Mouse (Mus musculus) heart, embryonic 13.5 days (tissue): ENCODE results near the gene Jak3. TPM values are rescaled to one million over a fixed set of nuclear protein-coding genes. Genes with fewer than 3 reads are reported as not detected.

Experiments
- ATAC-seq: fragments of 200-750 bp; cut with Nextera tagmentation; 2 replicates; pipeline ENCODE4 v1.8.0; 2017; ENCODE audit warnings: moderate TSS enrichment; ENCODE audit not compliant: insufficient number of reproducible peaks, low FRiP score, low TSS enrichment; ENCODE audit errors: extremely low read depth
- H3K27ac ChIP-seq: fragments of 300-500 bp; sonication (generic); replicated peaks from 2 replicates; pipeline ENCODE4 v1.5.1; 2015; ENCODE audit warnings: moderate library complexity, mild to moderate bottlenecking, inconsistent platforms
- H3K27me3 ChIP-seq: fragments of 300-500 bp; sonication (generic); replicated peaks from 2 replicates; pipeline ENCODE4 v1.6.1; 2015; ENCODE audit warnings: mild to moderate bottlenecking, inconsistent platforms
- H3K36me3 ChIP-seq: fragments of 300-500 bp; sonication (generic); 2 replicates; pipeline ENCODE4 v1.6.1; 2015; ENCODE audit warnings: mild to moderate bottlenecking, inconsistent platforms
- H3K4me1 ChIP-seq: fragments of 300-500 bp; sonication (generic); 2 replicates; pipeline ENCODE4 v1.6.1; 2015; ENCODE audit warnings: inconsistent platforms
- H3K4me2 ChIP-seq: fragments of 300-500 bp; sonication (generic); 2 replicates; pipeline ENCODE4 v1.6.1; 2015; ENCODE audit warnings: inconsistent platforms, mild to moderate bottlenecking, moderate library complexity
- H3K4me3 ChIP-seq: fragments of 300-500 bp; sonication (generic); 2 replicates; pipeline ENCODE4 v1.5.1; 2015; ENCODE audit warnings: moderate library complexity, mild to moderate bottlenecking, inconsistent platforms
- H3K9ac ChIP-seq: fragments of 300-500 bp; sonication (generic); 2 replicates; pipeline ENCODE4 v1.6.1; 2015; ENCODE audit warnings: inconsistent platforms, mild to moderate bottlenecking, moderate library complexity
- H3K9me3 ChIP-seq: fragments of 300-500 bp; sonication (generic); 2 replicates; pipeline ENCODE4 v1.6.1; 2016; ENCODE audit warnings: inconsistent platforms
- WGBS: fragments of 180-500 bp; shearing (Covaris S2); methylation state at CpG from one replicate; pipeline ENCODE4 v1.1.7; 2015; ENCODE audit warnings: mixed read lengths; 5-methylcytosine and 5-hydroxymethylcytosine counted together
- polyA plus RNA-seq: library from polyadenylated mRNA; unstranded; fragments of >200 nt; fragmentation: Nextera tagmentation; extraction: Ambion mirVana; gene quantifications from 2 replicates; pipeline ENCODE4 v1.2.1, GENCODE M21; 2015

Jak3 gene
- polyA plus RNA-seq, 1 experiment from 2014 or later, result 7.7 TPM

GRCm38 (mm10) chr8:71677555-71677954 lies 1.5 kb downstream of the Jak3 start:
- Histone ChIP-seq H3K4me1 (peaks cover 38% of the 10 kb centered on the region), H3K4me2 (peak overlapping the region; percentile 87), H3K9me3 (no peaks in the 10 kb centered on the region), H3K9ac (0 out of 2 replicates have a peak overlapping the region, but pooled peaks have one; percentile 62), H3K4me3 (0 out of 2 replicates have a peak overlapping the region, but pooled peaks have one; percentile 86), H3K36me3 (peaks cover 5% of the 10 kb centered on the region; the same call in 1 of the 2 replicates), H3K27me3 (peaks cover 53% of the 10 kb centered on the region), H3K27ac (peak overlapping the region; percentile 48)
- ATAC-seq, result no peak

GRCm38 (mm10) chr8:71678216-71678615 lies 2.1 kb downstream of the Jak3 start:
- 58% methylated on average over 4 of the region's 4 CpGs for WGBS
- ATAC-seq, result no peak
- no peak overlapping the region for H3K4me2 ChIP-seq
- peaks cover 60% of the 10 kb centered on the region for H3K27me3 ChIP-seq
- no peaks in the 10 kb centered on the region for H3K9me3 ChIP-seq
- H3K27ac ChIP-seq, result no peak overlapping the region
- peaks cover 38% of the 10 kb centered on the region for H3K4me1 ChIP-seq
- H3K4me3 ChIP-seq, result no peak overlapping the region
- H3K36me3 ChIP-seq, result peaks cover 5% of the 10 kb centered on the region; the same call in 1 of the 2 replicates
- no peak overlapping the region for H3K9ac ChIP-seq

GRCm38 (mm10) chr8:71679116-71679515 lies 3.0 kb downstream of the Jak3 start:
- H3K27me3 ChIP-seq, result peaks cover 69% of the 10 kb centered on the region

GRCm38 (mm10) chr8:71679550-71680168 lies 3.6 kb downstream of the Jak3 start:
- Histone ChIP-seq H3K27me3 (peaks cover 74% of the 10 kb centered on the region), H3K36me3 (peaks cover 5% of the 10 kb centered on the region; the same call in 1 of the 2 replicates), H3K9me3 (no peaks in the 10 kb centered on the region), H3K4me2 (peak overlapping the region; percentile 72), H3K4me1 (peaks cover 38% of the 10 kb centered on the region), H3K9ac (peak overlapping the region; percentile 73), H3K27ac (no peak overlapping the region), H3K4me3 (peak overlapping the region; percentile 45)
- WGBS, result 7% methylated on average over 46 of the region's 46 CpGs
- no peak for ATAC-seq

More at GRCm38 (mm10) chr8:71679116-71679515, 3.0 kb downstream of the Jak3 start:
- no peaks in the 10 kb centered on the region for H3K9me3 ChIP-seq
- no peak overlapping the region for H3K27ac ChIP-seq
- 20% methylated on average over 16 of the region's 16 CpGs for WGBS
- peak overlapping the region; percentile 72 for H3K4me2 ChIP-seq
- peak overlapping the region; percentile 45 for H3K4me3 ChIP-seq
- no peak for ATAC-seq
- H3K9ac ChIP-seq, result peak overlapping the region; percentile 73
- H3K36me3 ChIP-seq, result peaks cover 5% of the 10 kb centered on the region; the same call in 1 of the 2 replicates
- H3K4me1 ChIP-seq, result peaks cover 38% of the 10 kb centered on the region

- H3K27me3 ChIP-seq, result peaks cover 82% of the 10 kb centered on the region
- H3K4me3 ChIP-seq, result no peak overlapping the region
- no peaks in the 10 kb centered on the region for H3K9me3 ChIP-seq
- WGBS, result 15% methylated on average over 21 of the region's 21 CpGs
- peaks cover 5% of the 10 kb centered on the region; the same call in 1 of the 2 replicates for H3K36me3 ChIP-seq
- no peak overlapping the region for H3K27ac ChIP-seq
- no peak for ATAC-seq
- H3K4me1 ChIP-seq, result peaks cover 40% of the 10 kb centered on the region
- H3K4me2 ChIP-seq, result 0 out of 2 replicates have a peak overlapping the region, but pooled peaks have one; percentile 72
- H3K9ac ChIP-seq, result no peak overlapping the region
Measured at GRCm38 (mm10) chr8:71680471-71680870, 4.4 kb downstream of the Jak3 start.

GRCm38 (mm10) chr8:71681369-71681915 lies 5.3 kb downstream of the Jak3 start:
- no peak overlapping the region for H3K9ac ChIP-seq
- no peaks in the 10 kb centered on the region for H3K9me3 ChIP-seq
- no peak overlapping the region for H3K4me3 ChIP-seq
- H3K27ac ChIP-seq, result no peak overlapping the region
- ATAC-seq, result no peak
- H3K27me3 ChIP-seq, result peaks cover 92% of the 10 kb centered on the region
- peaks cover 5% of the 10 kb centered on the region; the same call in 1 of the 2 replicates for H3K36me3 ChIP-seq
- H3K4me2 ChIP-seq, result no peak overlapping the region
- WGBS, result 13% methylated on average over 18 of the region's 18 CpGs
- peaks cover 44% of the 10 kb centered on the region for H3K4me1 ChIP-seq

- ATAC-seq, result no peak
- no peaks in the 10 kb centered on the region for H3K9me3 ChIP-seq
- H3K4me2 ChIP-seq, result no peak overlapping the region
- H3K36me3 ChIP-seq, result peaks cover 5% of the 10 kb centered on the region; the same call in 1 of the 2 replicates
- no peak overlapping the region for H3K27ac ChIP-seq
- H3K27me3 ChIP-seq, result peaks cover 100% of the 10 kb centered on the region
- 63% methylated on average over 12 of the region's 12 CpGs for WGBS
- peaks cover 40% of the 10 kb centered on the region for H3K4me1 ChIP-seq
- no peak overlapping the region for H3K4me3 ChIP-seq
- H3K9ac ChIP-seq, result no peak overlapping the region
Measured at GRCm38 (mm10) chr8:71682832-71683231, 6.7 kb downstream of the Jak3 start.

- Histone ChIP-seq H3K27me3 (peaks cover 100% of the 10 kb centered on the region), H3K4me2 (no peak overlapping the region), H3K4me3 (no peak overlapping the region), H3K27ac (no peak overlapping the region), H3K4me1 (peaks cover 33% of the 10 kb centered on the region), H3K9ac (no peak overlapping the region), H3K36me3 (peaks cover 5% of the 10 kb centered on the region; the same call in 1 of the 2 replicates), H3K9me3 (no peaks in the 10 kb centered on the region)
- ATAC-seq, result no peak
- 31% methylated on average over 10 of the region's 10 CpGs for WGBS
Measured at GRCm38 (mm10) chr8:71684701-71685100, 8.6 kb downstream of the Jak3 start.

GRCm38 (mm10) chr8:71685573-71685972 lies 9.5 kb downstream of the Jak3 start:
- 10% methylated on average over 29 of the region's 29 CpGs for WGBS
- H3K4me1 ChIP-seq, result peaks cover 26% of the 10 kb centered on the region
- H3K36me3 ChIP-seq, result peaks cover 5% of the 10 kb centered on the region; the same call in 1 of the 2 replicates
- ATAC-seq, result no peak
- peak overlapping the region; percentile 63 for H3K4me2 ChIP-seq
- H3K27me3 ChIP-seq, result peaks cover 100% of the 10 kb centered on the region
- no peak overlapping the region for H3K9ac ChIP-seq
- no peak overlapping the region for H3K27ac ChIP-seq
- no peaks in the 10 kb centered on the region for H3K9me3 ChIP-seq
- peak overlapping the region; percentile 38 for H3K4me3 ChIP-seq

GRCm38 (mm10) chr8:71686143-71686734 lies 10.1 kb downstream of the Jak3 start:
- Histone ChIP-seq H3K4me1 (peaks cover 22% of the 10 kb centered on the region), H3K27ac (no peak overlapping the region), H3K36me3 (no peaks in the 10 kb centered on the region; the same call in 1 of the 2 replicates), H3K4me2 (peak overlapping the region; percentile 63), H3K9me3 (no peaks in the 10 kb centered on the region), H3K9ac (no peak overlapping the region), H3K4me3 (peak overlapping the region; percentile 38), H3K27me3 (peaks cover 100% of the 10 kb centered on the region)
- ATAC-seq, result peak; percentile 15; the same call in 1 of the 2 replicates
- WGBS, result 4% methylated on average over 23 of the region's 23 CpGs

GRCm38 (mm10) chr8:71687616-71688015 lies 11.5 kb downstream of the Jak3 start:
- no peak overlapping the region for H3K27ac ChIP-seq
- 7% methylated on average over 8 of the region's 8 CpGs for WGBS
- ATAC-seq, result no peak
- H3K4me1 ChIP-seq, result peaks cover 19% of the 10 kb centered on the region
- no peak overlapping the region for H3K4me2 ChIP-seq
- H3K27me3 ChIP-seq, result peaks cover 100% of the 10 kb centered on the region
- no peak overlapping the region for H3K4me3 ChIP-seq
- H3K9ac ChIP-seq, result no peak overlapping the region
- no peaks in the 10 kb centered on the region; the same call in 1 of the 2 replicates for H3K36me3 ChIP-seq
- H3K9me3 ChIP-seq, result no peaks in the 10 kb centered on the region
